Comparison of ENCODE assay signal across 15 mouse cellular contexts in the genomic region with DNA sequence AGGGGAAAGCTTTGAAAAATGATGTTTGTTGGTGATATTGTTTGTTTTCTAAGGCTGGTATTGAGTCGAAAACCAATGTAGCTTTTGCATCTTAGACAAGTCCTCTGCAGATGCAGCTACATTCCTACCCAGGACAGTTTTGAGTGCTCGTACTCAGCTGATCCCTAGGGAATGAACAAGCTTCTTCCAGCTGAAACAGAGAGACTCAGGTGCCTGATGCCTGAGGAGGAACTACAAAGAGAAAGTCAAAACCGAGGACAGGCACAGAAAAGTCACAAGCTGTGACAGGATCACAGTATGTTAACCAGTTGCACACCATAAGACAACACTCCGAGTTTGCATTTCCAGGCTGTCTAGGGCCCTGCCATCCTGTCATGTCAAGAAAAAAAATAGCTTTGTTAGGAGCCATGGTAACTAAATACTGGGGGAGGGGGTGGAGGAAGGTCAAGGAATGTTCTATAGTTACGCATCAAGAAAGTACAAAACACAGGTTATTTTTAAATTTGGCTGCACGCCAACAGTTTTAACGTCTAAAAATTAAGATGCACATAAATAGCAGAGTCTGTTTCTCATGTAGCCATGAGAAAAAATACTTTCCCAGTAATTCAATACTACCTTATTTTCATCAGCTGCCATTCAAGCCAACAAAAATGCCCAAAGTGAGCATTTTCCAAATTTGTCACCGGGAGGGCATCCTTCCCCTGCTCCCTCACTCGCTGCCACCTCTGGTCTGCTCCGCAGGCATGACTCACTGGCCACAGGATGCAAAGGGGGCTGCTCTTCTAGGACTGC.
DNase-seq lines count a peak whose midpoint lies in the region; ATAC-seq and TF ChIP-seq lines count a peak whose summit lies in the region.
"Had no signal": no experiment of that assay in that cellular context is flagged by ENCODE, and none has a peak within 500 bp of the region (broad histone marks: within the 10 kb centered on the region; RNA-seq: fewer than 3 reads in every experiment).

No protein-coding gene starts in this region.

- no peak for DNase-seq in forebrain, embryonic 10.5 days (ENCODE audit: extremely low spot score, low spot score)
- DNase-seq in kidney, adult 2 months = peak; percentile 7
- no peak for DNase-seq in kidney, postnatal 4 days
- DNase-seq in layer of hippocampus, adult 8-10 months (ENCODE audit: low spot score in 2 of 2) = no peak
- DNase-seq in gastrocnemius, postnatal 4 days (ENCODE audit: low spot score in 2 of 2) = no peak
- DNase-seq: adrenal gland, postnatal 25 days; B cell, adult 2 months; cerebellum, adult 9-10 months; kidney, postnatal 25 days; lung, postnatal 36 days; thymus, postnatal 25 days had no signal

- peaks cover 52% of the 10 kb centered on the region for H3K4me1 ChIP-seq in forebrain, embryonic 10.5 days
- H3K4me1 ChIP-seq in forebrain, embryonic 15.5 days = peaks cover 8% of the 10 kb centered on the region; the same call in 1 of the 2 replicates
- H3K4me1 ChIP-seq in kidney, adult 2 months (ENCODE audit: control insufficient read depth, insufficient read depth, low read length) = no peaks in the 10 kb centered on the region; the same call in 1 of the 2 replicates
- no peaks in the 10 kb centered on the region for H3K4me1 ChIP-seq in midbrain, embryonic 15.5 days
- peaks cover 15% of the 10 kb centered on the region; the same call in 1 of the 2 replicates for H3K4me1 ChIP-seq in midbrain, embryonic 13.5 days (replicated peaks)

- H3K27me3 ChIP-seq in forebrain, embryonic 10.5 days (ENCODE audit: poor library complexity, severe bottlenecking) = no peaks in the 10 kb centered on the region
- no peaks in the 10 kb centered on the region for H3K27me3 ChIP-seq in forebrain, embryonic 15.5 days
- H3K27me3 ChIP-seq in kidney, adult 2 months (replicated peaks; ENCODE audit: control insufficient read depth, insufficient read depth, low read length) = no peaks in the 10 kb centered on the region
- no peaks in the 10 kb centered on the region for H3K27me3 ChIP-seq in midbrain, embryonic 15.5 days (replicated peaks)
- H3K27me3 ChIP-seq in midbrain, embryonic 13.5 days = no peaks in the 10 kb centered on the region
- H3K27me3 ChIP-seq: embryonic facial prominence, embryonic 15.5 days had no signal

- H3K4me3 ChIP-seq in forebrain, embryonic 10.5 days = no peak overlapping the region
- H3K4me3 ChIP-seq in forebrain, embryonic 15.5 days = no peak overlapping the region
- H3K4me3 ChIP-seq in kidney, adult 2 months (ENCODE audit: insufficient read depth, low read depth, low read length) = no peak overlapping the region
- no peak overlapping the region for H3K4me3 ChIP-seq in midbrain, embryonic 15.5 days
- H3K4me3 ChIP-seq in midbrain, embryonic 13.5 days (replicated peaks) = no peak overlapping the region
- H3K4me3 ChIP-seq: embryonic facial prominence, embryonic 15.5 days had no signal

- TF ChIP-seq POLR2A in kidney, adult 2 months (IDR thresholded peaks at IDR 0.05; ENCODE audit: low read depth, low read length) = no peak

- H3K9me3 ChIP-seq in forebrain, embryonic 10.5 days = no peaks in the 10 kb centered on the region
- H3K9me3 ChIP-seq in forebrain, embryonic 15.5 days = no peaks in the 10 kb centered on the region
- no peaks in the 10 kb centered on the region for H3K9me3 ChIP-seq in midbrain, embryonic 15.5 days
- H3K9me3 ChIP-seq in midbrain, embryonic 13.5 days = no peaks in the 10 kb centered on the region
- H3K9me3 ChIP-seq: embryonic facial prominence, embryonic 15.5 days had no signal

- no peak overlapping the region for H3K9ac ChIP-seq in forebrain, embryonic 15.5 days (replicated peaks)
- no peak overlapping the region for H3K9ac ChIP-seq in midbrain, embryonic 15.5 days
- no peak overlapping the region for H3K9ac ChIP-seq in midbrain, embryonic 13.5 days (replicated peaks)
- H3K9ac ChIP-seq: embryonic facial prominence, embryonic 15.5 days had no signal

- H3K36me3 ChIP-seq in forebrain, embryonic 10.5 days (replicated peaks) = no peaks in the 10 kb centered on the region
- no peaks in the 10 kb centered on the region for H3K36me3 ChIP-seq in forebrain, embryonic 15.5 days
- H3K36me3 ChIP-seq in kidney, adult 2 months (ENCODE audit: control insufficient read depth, insufficient read depth, low read length) = no peaks in the 10 kb centered on the region
- no peaks in the 10 kb centered on the region for H3K36me3 ChIP-seq in midbrain, embryonic 15.5 days (replicated peaks)
- no peaks in the 10 kb centered on the region for H3K36me3 ChIP-seq in midbrain, embryonic 13.5 days
- H3K36me3 ChIP-seq: embryonic facial prominence, embryonic 15.5 days had no signal

- TF ChIP-seq CTCF in kidney, adult 2 months (conservative IDR thresholded peaks at IDR 0.05; ENCODE audit: insufficient read depth, insufficient read length, low read depth, low read length) = no peak

- 76% methylated on average over 10 of the region's 10 CpGs for WGBS in forebrain, embryonic 10.5 days
- WGBS in forebrain, embryonic 15.5 days = 54% methylated on average over 10 of the region's 10 CpGs
- WGBS in kidney, adult 2 months = 20% methylated on average over 10 of the region's 10 CpGs
- WGBS in midbrain, embryonic 15.5 days = 58% methylated on average over 10 of the region's 10 CpGs
- WGBS in midbrain, embryonic 13.5 days = 65% methylated on average over 10 of the region's 10 CpGs

- ATAC-seq in forebrain, embryonic 15.5 days (replicated peaks) = no peak
- peak; percentile 33; the same call in 1 of the 2 replicates for ATAC-seq in midbrain, embryonic 15.5 days (replicated peaks)
- ATAC-seq in midbrain, embryonic 13.5 days = no peak

- no peak overlapping the region for H3K4me2 ChIP-seq in forebrain, embryonic 15.5 days (replicated peaks)
- H3K4me2 ChIP-seq in midbrain, embryonic 15.5 days = no peak overlapping the region
- H3K4me2 ChIP-seq in midbrain, embryonic 13.5 days (replicated peaks) = no peak overlapping the region
- H3K4me2 ChIP-seq: embryonic facial prominence, embryonic 15.5 days had no signal

- H3K27ac ChIP-seq in forebrain, embryonic 10.5 days = peak overlapping the region; percentile 35; the same call in 1 of the 2 replicates
- no peak overlapping the region for H3K27ac ChIP-seq in forebrain, embryonic 15.5 days (replicated peaks)
- H3K27ac ChIP-seq in kidney, adult 2 months (ENCODE audit: insufficient read depth, low read depth, low read length) = no peak overlapping the region
- no peak overlapping the region for H3K27ac ChIP-seq in midbrain, embryonic 15.5 days
- no peak overlapping the region for H3K27ac ChIP-seq in midbrain, embryonic 13.5 days
- H3K27ac ChIP-seq: embryonic facial prominence, embryonic 15.5 days had no signal
